Mouse (Mus musculus) bone marrow macrophage, adult 2 months (primary cell): ENCODE measurements around the gene Iqschfp.

Experiments
- CTCF ChIP-seq: IDR thresholded peaks from 2 replicates; pipeline ENCODE4 v1.5.1; 2012; ENCODE audit warnings: low read depth, mild to moderate bottlenecking, low read length, moderate library complexity
- POLR2A ChIP-seq: IDR thresholded peaks from 2 replicates; pipeline ENCODE4 v1.6.1; 2012; ENCODE audit warnings: mild to moderate bottlenecking, low read depth, low read length, borderline replicate concordance

- TF ChIP-seq CTCF (no peak), POLR2A (no peak)
Measured at GRCm38 (mm10) chr3:67908586-67908985, 16.6 kb downstream of the Iqschfp start.
